Mouse (Mus musculus) forebrain, embryonic 11.5 days (tissue): ENCODE data around the gene Hlf. TPM values are rescaled to one million over a fixed set of nuclear protein-coding genes. Genes with fewer than 3 reads are reported as not detected.

ENCODE experiments used
- ATAC-seq: fragments of 200-750 bp; cut with Nextera tagmentation; replicated peaks from 2 replicates; pipeline ENCODE4 v1.8.0; 2017; ENCODE audit warnings: moderate TSS enrichment; ENCODE audit not compliant: low FRiP score
- DNase-seq: peaks from one replicate; pipeline ENCODE4 v3.0.0-alpha.2; 2017; ENCODE audit warnings: low spot score
- H3K27ac ChIP-seq: fragments of 300-500 bp; sonication (generic); 2 replicates; pipeline ENCODE4 v1.5.1; 2014; ENCODE audit warnings: low read depth, low read length
- H3K27me3 ChIP-seq: fragments of 300-500 bp; sonication (generic); 2 replicates; pipeline ENCODE4 v1.6.1; 2014; ENCODE audit warnings: mild to moderate bottlenecking, low read length, mixed read lengths; ENCODE audit not compliant: control insufficient read depth, insufficient read depth
- H3K36me3 ChIP-seq: fragments of 300-500 bp; sonication (generic); 2 replicates; pipeline ENCODE4 v1.6.1; 2014; ENCODE audit warnings: mild to moderate bottlenecking, low read length, moderate library complexity, mixed read lengths; ENCODE audit not compliant: control insufficient read depth, insufficient read depth
- H3K4me1 ChIP-seq: fragments of 300-500 bp; sonication (generic); replicated peaks from 2 replicates; pipeline ENCODE4 v1.6.1; 2014; ENCODE audit warnings: low read length, mixed read lengths; ENCODE audit not compliant: control insufficient read depth, insufficient read depth
- H3K4me2 ChIP-seq: fragments of 300-500 bp; sonication (generic); 2 replicates; pipeline ENCODE4 v1.6.1; 2014; ENCODE audit warnings: low read depth, mild to moderate bottlenecking, low read length, moderate library complexity, mixed read lengths; ENCODE audit not compliant: severe bottlenecking
- H3K4me3 ChIP-seq: fragments of 300-500 bp; sonication (generic); 2 replicates; pipeline ENCODE4 v1.5.1; 2014; ENCODE audit warnings: low read depth, low read length
- H3K9ac ChIP-seq: fragments of 300-500 bp; sonication (generic); 2 replicates; pipeline ENCODE4 v1.6.1; 2014; ENCODE audit warnings: low read length
- H3K9me3 ChIP-seq: fragments of 300-500 bp; sonication (generic); 2 replicates; pipeline ENCODE4 v1.6.1; 2016; ENCODE audit warnings: low read length, mixed read lengths; ENCODE audit not compliant: control insufficient read depth
- WGBS: fragments of 180-500 bp; shearing (Covaris S2); extraction: QIAGEN DNeasy Blood & Tissue Kit; methylation state at CpG from one replicate; pipeline ENCODE4 v1.1.7; 2014; 5-methylcytosine and 5-hydroxymethylcytosine counted together
- polyA plus RNA-seq: library from polyadenylated mRNA; unstranded; fragments of >200 nt; fragmentation: Nextera tagmentation; extraction: Ambion mirVana; gene quantifications from 2 replicates; pipeline ENCODE4 v1.2.1, GENCODE M21; 2014

Gene Hlf
- polyA plus RNA-seq, 1 experiment from 2014 or later = 2.2 TPM

- H3K4me1 ChIP-seq = no peaks in the 10 kb centered on the region
These were observed 76.1 kb downstream of the Hlf start for GRCm38 (mm10) chr11:90314606-90315005.

GRCm38 (mm10) chr11:90306993-90307392 lies 83.7 kb downstream of the Hlf start:
- Histone ChIP-seq H3K4me3 (no peak overlapping the region), H3K27ac (no peak overlapping the region), H3K4me1 (no peaks in the 10 kb centered on the region), H3K36me3 (no peaks in the 10 kb centered on the region), H3K9me3 (no peaks in the 10 kb centered on the region), H3K4me2 (no peak overlapping the region), H3K9ac (no peak overlapping the region), H3K27me3 (no peaks in the 10 kb centered on the region)
- DNase-seq = peak; percentile 76
- 65% methylated on average over 6 of the region's 6 CpGs for WGBS
- ATAC-seq = no peak

More at GRCm38 (mm10) chr11:90314606-90315005, 76.1 kb downstream of the Hlf start:
- Histone ChIP-seq H3K36me3 (no peaks in the 10 kb centered on the region), H3K4me2 (no peak overlapping the region), H3K9me3 (no peaks in the 10 kb centered on the region), H3K27me3 (no peaks in the 10 kb centered on the region; the same call in 1 of the 2 replicates), H3K27ac (no peak overlapping the region), H3K4me3 (no peak overlapping the region), H3K9ac (no peak overlapping the region)
- no peak for ATAC-seq
- no peak for DNase-seq
- WGBS = 96% methylated on average over 3 of the region's 3 CpGs

DNA sequence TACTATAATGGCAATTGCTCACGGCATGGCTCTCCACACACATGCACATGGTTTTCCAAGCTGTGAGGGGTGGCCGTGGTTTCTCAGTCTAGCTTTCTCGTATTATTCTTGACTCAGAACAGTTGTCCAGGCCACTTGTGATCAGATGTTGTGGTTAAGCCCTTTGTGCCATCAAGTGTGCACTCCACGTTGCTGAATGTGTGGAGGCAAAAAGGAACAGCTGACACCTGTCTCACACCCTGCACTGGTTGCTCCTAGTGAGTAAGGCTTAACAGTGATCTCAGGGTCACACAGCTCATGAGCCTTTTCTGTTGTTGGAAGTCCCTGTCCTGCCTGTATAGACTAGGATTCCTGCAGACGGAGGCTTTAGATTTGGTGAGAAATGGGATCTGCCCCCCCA lies 84.6 kb downstream of the Hlf start:
- no peak overlapping the region for H3K4me3 ChIP-seq
- DNase-seq (no peak), ATAC-seq (no peak)
- no peak overlapping the region for H3K27ac ChIP-seq
- no peaks in the 10 kb centered on the region for H3K36me3 ChIP-seq
- 92% methylated on average over 5 of the region's 5 CpGs for WGBS
- H3K27me3 ChIP-seq = no peaks in the 10 kb centered on the region
- H3K9me3 ChIP-seq = no peaks in the 10 kb centered on the region
- no peak overlapping the region for H3K9ac ChIP-seq
- no peak overlapping the region for H3K4me2 ChIP-seq
- no peaks in the 10 kb centered on the region for H3K4me1 ChIP-seq

GRCm38 (mm10) chr11:90294622-90295021 lies 96.1 kb downstream of the Hlf start:
- Histone ChIP-seq H3K4me3 (no peak overlapping the region), H3K27me3 (no peaks in the 10 kb centered on the region), H3K4me2 (no peak overlapping the region), H3K36me3 (no peaks in the 10 kb centered on the region), H3K9me3 (no peaks in the 10 kb centered on the region), H3K9ac (no peak overlapping the region), H3K4me1 (no peaks in the 10 kb centered on the region), H3K27ac (no peak overlapping the region)
- DNase-seq (no peak), ATAC-seq (no peak)
- 95% methylated on average over 2 of the region's 2 CpGs for WGBS

DNA sequence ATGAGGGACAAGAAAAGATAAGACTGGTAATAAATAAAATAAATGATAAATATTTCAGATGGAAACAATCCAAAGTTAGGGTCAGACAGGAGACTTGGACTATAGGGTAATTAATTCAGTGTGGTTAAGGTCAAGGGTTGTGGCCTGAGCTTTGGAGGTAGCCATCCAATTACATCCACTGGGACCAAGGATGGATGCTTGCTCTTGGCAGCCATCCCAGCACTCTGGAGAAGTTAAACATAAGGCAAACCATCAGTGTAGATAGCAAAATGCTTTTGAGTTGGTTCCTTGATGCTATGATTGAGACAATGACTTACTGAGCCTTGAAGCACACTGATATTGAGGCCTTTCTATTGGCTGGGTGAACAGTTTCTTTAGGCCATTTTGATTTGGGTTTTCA lies 97.9 kb downstream of the Hlf start:
- Histone ChIP-seq H3K4me2 (no peak overlapping the region), H3K36me3 (no peaks in the 10 kb centered on the region), H3K4me1 (no peaks in the 10 kb centered on the region), H3K27ac (no peak overlapping the region), H3K9ac (no peak overlapping the region), H3K9me3 (no peaks in the 10 kb centered on the region), H3K27me3 (no peaks in the 10 kb centered on the region), H3K4me3 (no peak overlapping the region)
- DNase-seq = no peak
- no peak for ATAC-seq

DNA sequence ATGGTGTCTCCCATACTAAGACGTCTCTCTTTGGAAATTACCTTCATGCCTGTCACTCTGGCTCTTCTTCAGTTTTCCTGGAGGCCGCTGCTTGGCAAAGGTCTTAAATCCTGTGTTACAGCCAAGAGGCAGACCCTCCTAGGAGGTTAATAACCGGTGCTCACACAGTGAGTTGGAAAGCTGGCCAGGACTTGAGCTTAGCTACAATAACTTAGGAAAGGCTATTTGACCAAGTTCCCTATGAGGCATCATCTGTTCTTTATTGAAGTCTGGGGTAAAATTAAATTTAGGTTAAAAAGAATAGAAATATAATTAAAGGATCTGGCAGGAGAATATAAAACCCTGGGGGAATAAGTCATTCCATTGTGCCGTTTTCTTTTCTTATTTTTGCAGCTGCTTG lies 99.5 kb downstream of the Hlf start:
- Histone ChIP-seq H3K9me3 (no peaks in the 10 kb centered on the region), H3K27me3 (no peaks in the 10 kb centered on the region), H3K4me2 (no peak overlapping the region), H3K36me3 (no peaks in the 10 kb centered on the region), H3K4me1 (no peaks in the 10 kb centered on the region), H3K4me3 (no peak overlapping the region), H3K9ac (no peak overlapping the region), H3K27ac (no peak overlapping the region)
- 77% methylated on average over 4 of the region's 4 CpGs for WGBS
- ATAC-seq (no peak), DNase-seq (no peak)

- no peaks in the 10 kb centered on the region for H3K27me3 ChIP-seq
- 94% methylated on average over 6 of the region's 6 CpGs for WGBS
These were observed 104.0 kb downstream of the Hlf start for GRCm38 (mm10) chr11:90286550-90287154.

More at GRCm38 (mm10) chr11:90286550-90287154, 104.0 kb downstream of the Hlf start:
- Histone ChIP-seq H3K4me1 (no peaks in the 10 kb centered on the region), H3K9me3 (no peaks in the 10 kb centered on the region), H3K4me3 (no peak overlapping the region), H3K9ac (no peak overlapping the region), H3K27ac (no peak overlapping the region), H3K4me2 (no peak overlapping the region), H3K36me3 (no peaks in the 10 kb centered on the region)
- no peak for DNase-seq
- no peak for ATAC-seq

Other genes starting within 250 kb of the Hlf start
- gene Gm45716, start 203.2 kb downstream of the Hlf start, polyA plus RNA-seq = 18.0 and 19.3 TPM in 2 replicates
- gene Mmd, start 141.4 kb downstream of the Hlf start, polyA plus RNA-seq = 41.3 and 42.7 TPM in 2 replicates
- gene Stxbp4, start 247.2 kb upstream of the Hlf start, polyA plus RNA-seq = 40.5 and 46.0 TPM in 2 replicates
- gene Cox11, start 247.3 kb upstream of the Hlf start, polyA plus RNA-seq = 30.5 and 30.6 TPM in 2 replicates